Mouse (Mus musculus) midbrain, embryonic 16.5 days (tissue): ENCODE results near the gene Usp28. TPM values are rescaled to one million over a fixed set of nuclear protein-coding genes. Genes with fewer than 3 reads are reported as not detected.
A peak's percentile ranks its signal among the peaks of the same experiment; 100 is the strongest.
"Not testable (repeated sequence)": the region's sequence is repeated elsewhere in the genome, so short reads cannot be mapped to it uniquely, and the experiment has no call there.

Source experiments
- ATAC-seq: fragments of 200-750 bp; cut with Nextera tagmentation; 2 replicates; pipeline ENCODE4 v1.8.0; 2017; ENCODE audit warnings: moderate TSS enrichment
- H3K27ac ChIP-seq: fragments of 300-500 bp; sonication (generic); 2 replicates; pipeline ENCODE4 v1.5.1; 2014; ENCODE audit warnings: mild to moderate bottlenecking, low read length, mixed read lengths
- H3K27me3 ChIP-seq: fragments of 300-500 bp; sonication (generic); 2 replicates; pipeline ENCODE4 v1.6.1; 2014; ENCODE audit warnings: low read depth, low read length, mixed read lengths; ENCODE audit not compliant: control insufficient read depth, insufficient read depth
- H3K36me3 ChIP-seq: fragments of 300-500 bp; sonication (generic); 2 replicates; pipeline ENCODE4 v1.6.1; 2014; ENCODE audit warnings: mild to moderate bottlenecking, low read length, moderate library complexity, mixed read lengths; ENCODE audit not compliant: control insufficient read depth, insufficient read depth
- H3K4me1 ChIP-seq: fragments of 300-500 bp; sonication (generic); 2 replicates; pipeline ENCODE4 v1.6.1; 2014; ENCODE audit warnings: mild to moderate bottlenecking, low read length, mixed read lengths; ENCODE audit not compliant: control insufficient read depth, insufficient read depth
- H3K4me2 ChIP-seq: fragments of 300-500 bp; sonication (generic); 2 replicates; pipeline ENCODE4 v1.6.1; 2014; ENCODE audit warnings: mild to moderate bottlenecking, low read length, mixed read lengths
- H3K4me3 ChIP-seq: fragments of 300-500 bp; sonication (generic); 2 replicates; pipeline ENCODE4 v1.5.1; 2014; ENCODE audit warnings: low read depth, mild to moderate bottlenecking, low read length, moderate library complexity, mixed read lengths
- H3K9ac ChIP-seq: fragments of 300-500 bp; sonication (generic); 2 replicates; pipeline ENCODE4 v1.6.1; 2014; ENCODE audit warnings: low read depth, low read length, mixed read lengths
- H3K9me3 ChIP-seq: fragments of 300-500 bp; sonication (generic); replicated peaks from 2 replicates; pipeline ENCODE4 v1.6.1; 2014; ENCODE audit warnings: mild to moderate bottlenecking, low read length, mixed read lengths; ENCODE audit not compliant: control insufficient read depth, poor library complexity, severe bottlenecking
- WGBS: fragments of 180-500 bp; shearing (Covaris S2); extraction: QIAGEN DNeasy Blood & Tissue Kit; methylation state at CpG from one replicate; pipeline ENCODE4 v1.1.7; 2014; 5-methylcytosine and 5-hydroxymethylcytosine counted together
- polyA plus RNA-seq: library from polyadenylated mRNA; unstranded; fragments of >200 nt; fragmentation: Nextera tagmentation; extraction: Ambion mirVana; gene quantifications from 2 replicates; pipeline ENCODE4 v1.2.1, GENCODE M21; 2015

Gene Usp28
- polyA plus RNA-seq, 1 experiment from 2014 or later = 27.3 TPM

GRCm38 (mm10) chr9:48980781-48981180, 4.4 kb upstream of the Usp28 start:
- Histone ChIP-seq H3K4me1 (0 out of 2 replicates have a peak, but pooled peaks cover 4% of the 10 kb centered on the region), H3K4me2 (no peak overlapping the region), H3K27me3 (no peaks in the 10 kb centered on the region), H3K9ac (no peak overlapping the region), H3K27ac (no peak overlapping the region), H3K36me3 (no peaks in the 10 kb centered on the region), H3K9me3 (no peaks in the 10 kb centered on the region), H3K4me3 (no peak overlapping the region)
- 89% methylated on average over 3 of the region's 3 CpGs for WGBS
- ATAC-seq = no peak

GRCm38 (mm10) chr9:48981827-48982226, 3.3 kb upstream of the Usp28 start:
- Histone ChIP-seq H3K27me3 (no peaks in the 10 kb centered on the region), H3K4me1 (peaks cover 8% of the 10 kb centered on the region), H3K4me3 (no peak overlapping the region), H3K36me3 (no peaks in the 10 kb centered on the region), H3K4me2 (no peak overlapping the region), H3K9ac (no peak overlapping the region), H3K9me3 (no peaks in the 10 kb centered on the region), H3K27ac (no peak overlapping the region)
- ATAC-seq = no peak

GRCm38 (mm10) chr9:48983801-48984200, 1.4 kb upstream of the Usp28 start:
- not testable (repeated sequence) for H3K9ac ChIP-seq, H3K9me3 ChIP-seq, H3K27ac ChIP-seq, H3K27me3 ChIP-seq, H3K4me2 ChIP-seq, H3K36me3 ChIP-seq, H3K4me3 ChIP-seq, ATAC-seq
- H3K4me1 ChIP-seq = peaks cover 20% of the 10 kb centered on the region
- 93% methylated on average over 6 of the region's 6 CpGs for WGBS

GRCm38 (mm10) chr9:48984320-48984844, 793 bp upstream of the Usp28 start:
- peak; percentile 26; the same call in 1 of the 2 replicates for ATAC-seq
- Histone ChIP-seq H3K27me3 (no peaks in the 10 kb centered on the region), H3K27ac (peak overlapping the region; percentile 88), H3K36me3 (no peaks in the 10 kb centered on the region), H3K9ac (peak overlapping the region; percentile 75), H3K9me3 (no peaks in the 10 kb centered on the region), H3K4me1 (peaks cover 20% of the 10 kb centered on the region), H3K4me2 (peak overlapping the region; percentile 74), H3K4me3 (peak overlapping the region; percentile 81)
- WGBS = 28% methylated on average over 8 of the region's 8 CpGs

- H3K36me3 ChIP-seq = no peaks in the 10 kb centered on the region
- H3K27me3 ChIP-seq = no peaks in the 10 kb centered on the region
- H3K9ac ChIP-seq = peak overlapping the region; percentile 79
- peak overlapping the region; percentile 88 for H3K27ac ChIP-seq
- no peak for ATAC-seq
- peak overlapping the region; percentile 81 for H3K4me3 ChIP-seq
- under 1% methylated on average over 20 of the region's 20 CpGs for WGBS
- no peaks in the 10 kb centered on the region for H3K9me3 ChIP-seq
- H3K4me2 ChIP-seq = peak overlapping the region; percentile 74
- H3K4me1 ChIP-seq = peaks cover 20% of the 10 kb centered on the region
These were observed 523 bp downstream of the Usp28 start for GRCm38 (mm10) chr9:48985708-48986088.

GRCm38 (mm10) chr9:48986616-48987141, 1.5 kb downstream of the Usp28 start:
- Histone ChIP-seq H3K36me3 (no peaks in the 10 kb centered on the region), H3K4me3 (no peak overlapping the region), H3K4me2 (peak overlapping the region; percentile 74; the same call in 1 of the 2 replicates), H3K4me1 (peaks cover 20% of the 10 kb centered on the region), H3K9me3 (no peaks in the 10 kb centered on the region), H3K27ac (no peak overlapping the region), H3K27me3 (no peaks in the 10 kb centered on the region), H3K9ac (no peak overlapping the region)
- no peak for ATAC-seq
- WGBS = 19% methylated on average over 7 of the region's 7 CpGs

- no peak overlapping the region for H3K9ac ChIP-seq
These were observed 2.3 kb downstream of the Usp28 start for GRCm38 (mm10) chr9:48987201-48988101.

GRCm38 (mm10) chr9:48991671-48992070, 6.5 kb downstream of the Usp28 start:
- H3K27ac ChIP-seq = no peak overlapping the region
- 34% methylated on average over 5 of the region's 5 CpGs for WGBS
- no peak overlapping the region for H3K4me2 ChIP-seq
- no peak overlapping the region for H3K9ac ChIP-seq
- 0 out of 2 replicates have a peak, but pooled peaks cover 4% of the 10 kb centered on the region for H3K36me3 ChIP-seq
- ATAC-seq = no peak
- H3K4me1 ChIP-seq = peaks cover 13% of the 10 kb centered on the region
- H3K4me3 ChIP-seq = no peak overlapping the region
- no peaks in the 10 kb centered on the region for H3K9me3 ChIP-seq
- H3K27me3 ChIP-seq = no peaks in the 10 kb centered on the region

More at GRCm38 (mm10) chr9:48987201-48988101, 2.3 kb downstream of the Usp28 start:
- 27% methylated on average over 12 of the region's 12 CpGs for WGBS
- Histone ChIP-seq H3K4me2 (peak overlapping the region; percentile 74; the same call in 1 of the 2 replicates), H3K36me3 (no peaks in the 10 kb centered on the region), H3K4me3 (no peak overlapping the region), H3K27me3 (no peaks in the 10 kb centered on the region), H3K4me1 (peaks cover 20% of the 10 kb centered on the region), H3K27ac (no peak overlapping the region), H3K9me3 (no peaks in the 10 kb centered on the region)
- ATAC-seq = no peak

- Histone ChIP-seq H3K27me3 (no peaks in the 10 kb centered on the region), H3K36me3 (0 out of 2 replicates have a peak, but pooled peaks cover 4% of the 10 kb centered on the region), H3K9me3 (no peaks in the 10 kb centered on the region), H3K9ac (no peak overlapping the region), H3K27ac (no peak overlapping the region), H3K4me2 (no peak overlapping the region), H3K4me3 (no peak overlapping the region), H3K4me1 (no peaks in the 10 kb centered on the region)
- 92% methylated on average over 7 of the region's 7 CpGs for WGBS
- ATAC-seq = no peak
These were observed 9.6 kb downstream of the Usp28 start for GRCm38 (mm10) chr9:48994779-48995178.
